Mouse (Mus musculus) CH12.LX (cell line): ENCODE data around the gene Rnaseh1.

Source experiments
- CTCF ChIP-seq, 2 experiments: IDR thresholded peaks in 1 of 2; conservative IDR thresholded peaks in 1 of 2; 2 replicates each; pipeline ENCODE4 v1.5.1; 2011 to 2012; ENCODE audit warnings: low read depth in 2 of 2, low read length in 2 of 2, improper control_type of control experiment in 1 of 2, inconsistent platforms in 1 of 2, mild to moderate bottlenecking in 1 of 2, moderate library complexity in 1 of 2
- E2F4 ChIP-seq: IDR thresholded peaks from 2 replicates; pipeline ENCODE4 v1.6.1; 2011; ENCODE audit warnings: low read depth, low read length, improper control_type of control experiment; ENCODE audit not compliant: insufficient replicate concordance
- ETS1 ChIP-seq: conservative IDR thresholded peaks from 2 replicates; pipeline ENCODE4 v1.6.1; 2012; ENCODE audit warnings: low read depth, mild to moderate bottlenecking, inconsistent platforms, low read length, improper control_type of control experiment, moderate library complexity
- HCFC1 ChIP-seq: IDR thresholded peaks from 2 replicates; pipeline ENCODE4 v1.6.1; 2012; ENCODE audit warnings: low read depth, mild to moderate bottlenecking, inconsistent platforms, low read length, improper control_type of control experiment
- MEF2A ChIP-seq: IDR thresholded peaks from 2 replicates; pipeline ENCODE4 v1.6.1; 2014; ENCODE audit warnings: low read depth, mild to moderate bottlenecking, inconsistent platforms, low read length, improper control_type of control experiment, borderline replicate concordance
- POLR2A ChIP-seq: IDR thresholded peaks from 2 replicates; pipeline ENCODE4 v1.6.1; 2011; ENCODE audit warnings: low read depth, mild to moderate bottlenecking, improper control_type of control experiment, low read length
- POLR2AphosphoS2 ChIP-seq: IDR thresholded peaks from 2 replicates; pipeline ENCODE4 v1.6.1; 2011; ENCODE audit warnings: low read depth, low read length, improper control_type of control experiment
- UBTF ChIP-seq: IDR thresholded peaks from 2 replicates; pipeline ENCODE4 v1.6.1; 2012; ENCODE audit warnings: low read depth, mild to moderate bottlenecking, inconsistent platforms, low read length, improper control_type of control experiment, moderate library complexity
- USF1 ChIP-seq: IDR thresholded peaks from 2 replicates; pipeline ENCODE4 v1.6.1; 2014; ENCODE audit warnings: low read depth, mild to moderate bottlenecking, inconsistent platforms, low read length, improper control_type of control experiment
- ZNF384 ChIP-seq: IDR thresholded peaks from 2 replicates; pipeline ENCODE4 v1.6.1; 2012; ENCODE audit warnings: low read depth, low read length, improper control_type of control experiment, inconsistent platforms

GRCm38 (mm10) chr12:28700101-28700511 lies 50.7 kb downstream of the Rnaseh1 start:
- TF ChIP-seq CTCF (conservative IDR thresholded peaks at IDR 0.05 in 1 of 2, IDR thresholded peaks at IDR 0.05 in 1 of 2; ENCODE audit: low read depth in 2 of 2, low read length in 2 of 2) = no peak
- no peak for TF ChIP-seq ZNF384
- no peak for TF ChIP-seq HCFC1
- no peak for TF ChIP-seq POLR2A
- TF ChIP-seq E2F4 = no peak
- TF ChIP-seq UBTF = no peak
- TF ChIP-seq POLR2AphosphoS2 = no peak
- no peak for TF ChIP-seq ETS1
- TF ChIP-seq USF1 = no peak
- no peak for TF ChIP-seq MEF2A
